Mouse (Mus musculus) embryonic facial prominence, embryonic 10.5 days (tissue): ENCODE results near the gene Rcor3. TPM values are rescaled to one million over a fixed set of nuclear protein-coding genes. Genes with fewer than 3 reads are reported as not detected.

ENCODE experiments used
- DNase-seq: peaks from one replicate; pipeline ENCODE4 v3.0.0-alpha.2; 2017; ENCODE audit warnings: low spot score
- H3K27ac ChIP-seq: fragments of 300-500 bp; sonication (generic); replicated peaks from 2 replicates; pipeline ENCODE4 v1.5.1; 2016; ENCODE audit warnings: mild to moderate bottlenecking
- H3K27me3 ChIP-seq: fragments of 300-500 bp; sonication (generic); replicated peaks from 2 replicates; pipeline ENCODE4 v1.6.1; 2016; ENCODE audit warnings: low read depth, mild to moderate bottlenecking; ENCODE audit not compliant: poor library complexity, severe bottlenecking
- H3K36me3 ChIP-seq: fragments of 300-500 bp; sonication (generic); replicated peaks from 2 replicates; pipeline ENCODE4 v1.6.1; 2016; ENCODE audit warnings: mild to moderate bottlenecking, moderate library complexity
- H3K4me1 ChIP-seq: fragments of 300-500 bp; sonication (generic); 2 replicates; pipeline ENCODE4 v1.6.1; 2016
- H3K4me3 ChIP-seq: fragments of 300-500 bp; sonication (generic); 2 replicates; pipeline ENCODE4 v1.5.1; 2016; ENCODE audit warnings: mild to moderate bottlenecking, moderate library complexity
- H3K9me3 ChIP-seq: fragments of 300-500 bp; sonication (generic); 2 replicates; pipeline ENCODE4 v1.6.1; 2016; ENCODE audit warnings: mild to moderate bottlenecking
- WGBS: fragments of 180-500 bp; shearing (Covaris S2); methylation state at CpG from one replicate; pipeline ENCODE4 v1.1.7; 2016; 5-methylcytosine and 5-hydroxymethylcytosine counted together
- polyA plus RNA-seq: library from polyadenylated mRNA; unstranded; fragments of >200 nt; fragmentation: Nextera tagmentation; extraction: Ambion mirVana; gene quantifications from 2 replicates; pipeline ENCODE4 v1.2.1, GENCODE M21; 2016

Gene Rcor3
- polyA plus RNA-seq, result 14.5 and 15.0 TPM in 2 replicates

DNA sequence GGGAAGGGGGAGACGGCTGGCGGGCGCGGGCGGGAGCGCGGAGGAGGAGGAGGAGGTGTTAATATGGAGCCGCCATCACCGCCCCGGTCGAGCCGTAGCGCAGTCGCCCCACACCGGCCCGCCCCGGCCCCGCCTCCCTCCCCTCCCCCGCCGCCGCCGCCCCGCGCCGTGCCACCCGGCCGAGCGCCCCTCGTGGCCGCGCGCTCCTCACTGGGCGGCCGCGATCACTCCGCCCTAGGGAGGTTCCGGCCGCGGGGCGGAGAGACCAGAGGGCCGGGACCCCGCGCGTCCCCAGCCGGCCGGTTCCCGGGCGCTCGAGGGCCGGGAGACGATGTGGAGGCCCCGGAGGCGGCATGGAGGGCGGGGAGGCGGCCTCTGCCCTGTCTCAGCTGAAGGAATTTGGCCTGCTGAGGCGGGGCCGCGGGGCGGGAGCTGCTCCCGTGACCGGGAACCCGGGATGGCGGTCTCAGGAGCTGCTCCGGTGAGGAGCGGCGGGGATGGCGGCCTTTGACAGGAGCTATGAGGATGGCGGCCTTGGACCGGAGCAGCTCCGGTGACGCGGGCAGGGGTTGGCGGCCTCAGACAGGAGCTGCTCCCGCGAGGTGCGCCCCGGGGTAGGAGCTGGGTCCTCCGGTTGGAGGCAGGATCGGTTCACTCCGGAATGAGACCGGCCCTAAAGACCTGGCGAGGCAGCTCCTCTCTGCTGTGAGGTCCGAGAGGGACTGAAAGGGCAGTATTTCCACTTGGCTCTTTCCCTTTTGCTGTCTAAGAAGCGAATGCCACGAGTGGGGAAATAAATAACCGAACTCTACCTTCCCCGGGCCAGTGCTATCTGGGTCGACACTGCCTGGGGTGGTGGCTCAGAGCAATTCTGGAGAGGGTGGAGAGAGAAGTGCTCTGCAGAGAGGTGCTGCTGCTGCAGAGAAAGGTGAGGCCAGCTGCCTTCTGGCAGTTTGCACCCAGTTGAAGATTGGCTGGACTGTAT is at the start of gene Rcor3:
TSS of gene Rcor3 (minus strand) at position 137 of the 985 bp plus-strand sequence.
- peak; percentile 87 for DNase-seq
- Histone ChIP-seq H3K9me3 (no peaks in the 10 kb centered on the region), H3K27me3 (no peaks in the 10 kb centered on the region), H3K27ac (peak within 1 kb of the TSS; percentile 98), H3K4me3 (peak within 1 kb of the TSS; percentile 89), H3K4me1 (peaks cover 18% of the 10 kb centered on the region), H3K36me3 (no peaks in the 10 kb centered on the region; the same call in 1 of the 2 replicates)
- WGBS, result under 1% methylated on average over 75 of the region's 88 CpGs

DNA sequence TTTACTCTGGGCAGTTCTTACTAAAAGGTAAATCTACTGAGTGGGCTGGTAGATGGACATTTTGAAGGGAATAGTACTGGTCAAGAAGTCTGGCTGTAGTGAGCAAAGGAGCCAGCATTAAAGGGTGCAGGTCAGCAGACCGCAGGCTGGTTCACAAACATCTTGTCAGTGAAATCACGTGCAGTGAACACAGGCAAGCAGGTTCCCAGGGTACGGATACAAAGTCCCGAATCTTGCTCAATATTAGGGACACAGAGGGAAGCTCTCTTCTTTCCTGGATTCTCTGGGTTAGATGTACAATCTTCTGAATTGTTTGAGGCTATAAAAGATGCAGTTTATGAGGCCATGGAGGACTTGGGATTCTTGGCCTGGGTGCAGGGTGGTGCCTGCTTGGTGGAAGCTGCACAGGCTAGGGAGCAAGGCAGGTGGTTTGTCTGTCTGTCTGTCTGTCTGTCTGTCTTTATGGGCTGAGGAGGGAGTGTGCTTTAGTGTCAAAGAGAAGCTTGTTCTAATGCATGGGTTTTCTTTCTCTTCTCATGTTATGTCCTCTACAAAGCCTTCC is 43.9 kb upstream of the Rcor3 start:
- no peaks in the 10 kb centered on the region for H3K36me3 ChIP-seq
- no peaks in the 10 kb centered on the region for H3K9me3 ChIP-seq
- DNase-seq, result no peak
- 83% methylated on average over 4 of the region's 4 CpGs for WGBS
- no peaks in the 10 kb centered on the region for H3K27me3 ChIP-seq
- H3K4me1 ChIP-seq, result no peaks in the 10 kb centered on the region
- no peak overlapping the region for H3K4me3 ChIP-seq
- no peak overlapping the region for H3K27ac ChIP-seq

DNA sequence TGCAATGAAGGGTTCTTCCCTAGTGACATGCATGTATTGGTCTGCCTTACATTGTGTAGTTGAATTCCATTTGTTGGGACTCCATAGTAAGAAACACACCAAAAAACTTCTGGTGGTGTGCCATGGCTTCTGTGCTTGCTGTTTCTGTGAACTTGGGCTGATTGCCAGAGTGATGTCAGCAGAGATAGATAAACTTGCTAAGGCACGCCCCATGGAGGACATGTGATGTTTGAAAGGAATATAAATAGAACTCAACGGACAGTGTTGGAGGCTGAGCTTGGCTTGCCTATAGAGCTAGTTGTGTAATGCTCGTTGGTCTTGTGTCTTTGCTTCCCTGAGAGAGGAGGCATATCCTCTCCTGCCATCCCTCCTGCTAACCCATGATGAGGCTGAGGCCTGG is 42.0 kb upstream of the Rcor3 start:
- 82% methylated on average over 3 of the region's 3 CpGs for WGBS
- DNase-seq, result no peak
- no peaks in the 10 kb centered on the region for H3K4me1 ChIP-seq
- H3K36me3 ChIP-seq, result no peaks in the 10 kb centered on the region
- no peaks in the 10 kb centered on the region for H3K27me3 ChIP-seq
- H3K4me3 ChIP-seq, result no peak overlapping the region
- H3K27ac ChIP-seq, result no peak overlapping the region
- no peaks in the 10 kb centered on the region for H3K9me3 ChIP-seq

DNA sequence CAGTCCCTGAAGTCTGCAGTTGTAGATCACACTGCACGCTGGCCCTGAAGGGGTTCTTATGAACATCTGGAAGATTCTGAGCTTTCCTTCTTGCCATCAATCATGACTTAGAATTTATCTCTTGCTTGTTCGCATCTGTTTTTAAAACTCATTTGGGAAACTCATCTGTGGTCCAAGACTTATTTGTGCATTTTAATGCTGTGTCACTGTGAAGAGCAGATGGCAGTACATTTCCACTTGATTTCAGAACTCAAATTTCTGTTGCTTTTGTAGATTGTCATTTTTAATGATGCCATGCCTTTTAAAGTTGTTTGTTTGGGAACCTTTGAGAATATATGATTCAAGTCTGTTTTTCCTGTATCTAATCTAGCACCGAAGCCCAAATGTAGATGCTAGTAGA is 33.6 kb upstream of the Rcor3 start:
- H3K4me3 ChIP-seq, result no peak overlapping the region
- no peaks in the 10 kb centered on the region for H3K27me3 ChIP-seq
- no peak overlapping the region for H3K27ac ChIP-seq
- DNase-seq, result no peak
- H3K4me1 ChIP-seq, result no peaks in the 10 kb centered on the region
- no peaks in the 10 kb centered on the region for H3K36me3 ChIP-seq
- WGBS, result 93% methylated on average over 3 of the region's 3 CpGs
- no peaks in the 10 kb centered on the region for H3K9me3 ChIP-seq

DNA sequence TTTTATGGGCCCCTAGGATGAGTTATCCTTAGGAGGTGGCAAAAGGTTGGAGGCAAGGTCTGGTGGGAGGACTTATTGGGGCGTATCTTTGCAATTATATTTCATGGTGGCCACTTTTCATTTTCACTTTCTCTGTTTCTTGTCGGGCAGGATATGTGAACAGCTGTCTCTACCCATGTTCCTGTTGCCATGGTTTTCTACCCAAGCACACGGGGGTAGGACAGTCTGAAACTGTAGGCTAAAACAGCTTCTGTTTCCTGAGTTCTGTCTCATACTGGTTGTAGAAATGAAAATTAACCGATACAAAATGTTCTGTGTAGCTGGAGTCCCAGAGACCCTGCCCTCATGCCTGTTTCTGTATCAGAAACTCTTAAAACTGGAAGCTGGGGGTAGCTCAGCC is 13.3 kb upstream of the Rcor3 start:
- H3K9me3 ChIP-seq, result no peaks in the 10 kb centered on the region
- 92% methylated on average over 4 of the region's 4 CpGs for WGBS

DNA sequence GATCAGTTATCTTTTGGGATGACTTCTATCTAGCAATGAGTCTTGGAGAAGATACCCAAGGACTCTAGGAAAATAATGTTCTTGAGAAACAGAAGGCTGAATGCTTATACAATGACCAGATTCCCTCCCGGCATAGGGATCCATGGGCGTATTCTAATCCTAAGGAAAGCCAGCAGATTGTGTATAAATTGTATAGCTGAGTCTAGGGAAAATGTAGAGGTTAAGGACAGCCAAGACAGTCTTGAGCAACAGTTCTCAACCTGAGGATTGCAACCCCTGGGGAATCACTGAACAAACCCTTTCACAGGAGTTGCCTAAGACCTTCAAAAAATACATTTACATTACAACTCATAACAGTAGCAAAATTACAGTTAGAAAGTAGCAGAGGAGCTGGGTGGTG is 2.5 kb upstream of the Rcor3 start:
- Histone ChIP-seq H3K27ac (no peak overlapping the region), H3K4me3 (no peak overlapping the region), H3K36me3 (no peaks in the 10 kb centered on the region), H3K4me1 (peaks cover 18% of the 10 kb centered on the region), H3K9me3 (no peaks in the 10 kb centered on the region), H3K27me3 (no peaks in the 10 kb centered on the region)
- DNase-seq, result no peak
- WGBS, result 94% methylated on average over 2 of the region's 2 CpGs

More for the DNA sequence above, 13.3 kb upstream of the Rcor3 start:
- Histone ChIP-seq H3K4me1 (no peaks in the 10 kb centered on the region), H3K4me3 (no peak overlapping the region), H3K27ac (no peak overlapping the region), H3K36me3 (no peaks in the 10 kb centered on the region), H3K27me3 (no peaks in the 10 kb centered on the region)
- no peak for DNase-seq

DNA sequence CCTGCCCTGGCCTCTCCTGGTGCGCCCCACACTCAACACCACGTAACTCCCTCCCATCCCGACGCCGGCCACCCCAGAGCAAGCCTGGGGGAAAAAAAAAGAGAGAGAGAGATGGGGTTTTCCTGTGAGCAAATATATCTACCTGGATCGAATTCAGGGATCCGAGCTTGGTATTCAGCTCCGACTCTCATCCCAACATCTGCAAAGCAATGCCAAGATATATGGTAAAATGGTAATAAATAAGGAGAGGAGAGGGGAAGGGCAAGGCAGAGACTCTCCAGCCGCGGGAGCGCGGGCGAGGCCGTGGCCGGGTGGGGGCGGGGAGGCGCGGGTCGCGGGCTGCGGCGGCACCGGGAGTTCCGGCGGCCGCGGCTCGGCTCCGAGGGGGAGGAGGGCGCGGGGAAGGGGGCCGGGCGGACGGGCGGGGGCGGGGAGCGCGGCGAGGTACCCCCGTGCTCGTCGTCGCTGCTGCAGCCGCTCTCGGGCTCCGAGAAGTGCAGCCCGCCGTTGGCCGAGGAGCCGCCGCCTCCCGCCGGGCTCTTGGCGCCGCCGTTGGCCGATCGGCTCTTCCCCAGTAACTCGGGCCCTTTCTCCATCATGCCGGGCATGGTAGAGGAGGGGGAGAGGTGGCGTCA is 454 bp downstream of the Rcor3 start:
- H3K4me1 ChIP-seq, result peaks cover 18% of the 10 kb centered on the region
- H3K27ac ChIP-seq, result peak overlapping the region; percentile 98
- peak overlapping the region; percentile 89 for H3K4me3 ChIP-seq
- H3K27me3 ChIP-seq, result no peaks in the 10 kb centered on the region
- no peaks in the 10 kb centered on the region; the same call in 1 of the 2 replicates for H3K36me3 ChIP-seq
- H3K9me3 ChIP-seq, result no peaks in the 10 kb centered on the region
- DNase-seq, result no peak
- WGBS, result 1% methylated on average over 58 of the region's 61 CpGs

DNA sequence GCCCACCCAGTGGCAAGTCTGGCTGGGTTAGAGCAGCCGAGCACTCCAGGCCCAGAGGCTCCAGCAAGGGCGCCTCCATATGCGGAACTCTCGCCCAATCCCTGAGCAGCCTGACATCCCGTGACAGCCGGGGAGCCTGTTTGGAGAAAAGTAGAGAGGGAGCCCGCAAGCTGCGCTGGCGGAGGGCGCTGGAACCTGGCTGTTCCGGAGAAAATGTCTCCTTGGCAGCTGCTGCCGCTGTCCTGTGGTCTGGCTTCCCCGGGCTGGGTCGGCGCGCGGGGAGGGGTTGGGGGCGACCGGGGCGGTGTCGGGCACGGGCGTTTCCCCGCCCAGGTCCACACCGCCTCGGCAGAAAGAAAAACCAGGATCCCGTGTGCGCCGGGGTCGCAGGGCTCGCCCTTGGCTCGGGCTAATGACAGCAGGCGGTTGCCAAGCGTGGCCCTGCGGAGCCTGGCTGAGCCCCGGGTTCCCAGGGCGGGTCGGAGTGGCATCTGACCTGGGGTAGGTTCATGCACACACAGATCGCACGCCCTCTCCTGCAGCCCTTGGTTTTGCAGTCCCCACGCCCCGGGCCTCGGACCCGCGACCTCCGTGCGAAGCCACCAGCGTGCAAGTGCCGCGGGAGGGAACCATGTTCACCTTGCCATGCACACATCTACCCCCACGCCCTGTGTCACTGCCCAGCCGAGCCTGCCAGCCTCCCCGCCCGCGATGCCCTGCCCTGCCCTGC is 1.1 kb downstream of the Rcor3 start:
- peak; percentile 88 for DNase-seq
- Histone ChIP-seq H3K36me3 (no peaks in the 10 kb centered on the region; the same call in 1 of the 2 replicates), H3K4me3 (peak overlapping the region; percentile 89), H3K4me1 (peaks cover 18% of the 10 kb centered on the region), H3K27me3 (no peaks in the 10 kb centered on the region), H3K9me3 (no peaks in the 10 kb centered on the region), H3K27ac (peak overlapping the region; percentile 98)
- WGBS, result under 1% methylated on average over 55 of the region's 55 CpGs

DNA sequence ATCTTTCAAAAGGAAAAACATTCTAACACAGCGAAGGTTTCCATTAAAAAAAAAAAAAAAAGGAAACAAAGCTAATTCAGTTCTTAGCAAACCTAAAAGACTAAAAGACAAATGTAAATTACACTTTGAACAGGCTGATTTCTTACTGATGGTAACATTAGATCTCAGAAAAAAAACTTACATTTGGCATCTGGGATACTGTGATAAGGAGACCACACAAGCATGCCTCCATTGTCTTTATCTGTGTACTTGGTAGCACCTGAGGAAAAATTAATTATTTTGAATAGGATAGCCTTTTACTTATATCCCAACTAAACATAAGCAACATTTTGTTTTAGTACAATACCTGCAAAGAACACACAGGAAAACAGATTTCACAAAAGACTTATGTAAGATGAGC is 7.7 kb downstream of the Rcor3 start:
- H3K4me3 ChIP-seq, result no peak overlapping the region
- H3K4me1 ChIP-seq, result no peaks in the 10 kb centered on the region
- H3K27me3 ChIP-seq, result no peaks in the 10 kb centered on the region
- no peaks in the 10 kb centered on the region for H3K9me3 ChIP-seq
- no peak overlapping the region for H3K27ac ChIP-seq
- DNase-seq, result no peak
- H3K36me3 ChIP-seq, result peaks cover 25% of the 10 kb centered on the region
- 96% methylated on average over 1 of the region's 1 CpGs for WGBS

DNA sequence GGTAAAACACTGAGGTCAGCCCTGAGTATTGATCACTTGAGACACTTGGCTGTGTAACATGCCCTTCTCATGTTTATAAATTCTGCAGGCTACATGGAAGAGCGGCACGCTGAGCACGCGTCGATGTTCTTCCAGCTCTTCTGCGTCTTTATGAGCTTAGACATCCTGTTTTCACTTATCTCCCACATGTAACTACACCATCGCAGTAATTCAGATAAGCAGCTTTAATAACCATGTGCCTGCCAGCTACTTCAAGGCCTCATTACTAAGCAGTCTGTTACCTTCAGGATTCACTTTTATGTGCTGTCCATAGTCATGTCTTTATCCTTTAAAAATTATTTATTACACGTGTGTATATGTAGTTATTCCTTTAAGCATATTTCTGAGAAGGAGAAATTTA is 9.5 kb downstream of the Rcor3 start:
- peaks cover 41% of the 10 kb centered on the region for H3K36me3 ChIP-seq
- H3K9me3 ChIP-seq, result no peaks in the 10 kb centered on the region
- no peak overlapping the region for H3K27ac ChIP-seq
- DNase-seq, result no peak
- no peak overlapping the region for H3K4me3 ChIP-seq
- H3K4me1 ChIP-seq, result no peaks in the 10 kb centered on the region
- WGBS, result 94% methylated on average over 8 of the region's 8 CpGs
- no peaks in the 10 kb centered on the region for H3K27me3 ChIP-seq

DNA sequence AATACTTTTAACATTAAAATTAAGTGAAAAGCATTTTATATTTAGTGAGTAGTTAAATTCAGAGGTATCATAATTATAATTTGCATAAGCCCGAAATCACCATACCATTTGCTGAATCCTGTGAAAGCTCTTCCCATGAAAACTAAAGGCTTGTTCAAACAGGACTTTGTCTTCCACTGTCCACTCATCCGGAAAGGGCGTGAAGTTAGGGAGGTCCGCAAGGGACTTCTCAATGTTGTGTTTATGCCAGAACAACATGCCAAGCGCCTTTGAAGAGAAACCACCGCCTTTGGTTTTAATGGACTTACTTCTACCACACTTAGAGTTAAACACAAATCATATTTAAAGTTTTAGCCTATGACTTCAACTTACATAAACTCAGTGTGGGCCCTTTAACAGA is 12.1 kb downstream of the Rcor3 start:
- Histone ChIP-seq H3K27ac (no peak overlapping the region), H3K27me3 (no peaks in the 10 kb centered on the region), H3K9me3 (no peaks in the 10 kb centered on the region), H3K4me3 (no peak overlapping the region), H3K36me3 (peaks cover 64% of the 10 kb centered on the region), H3K4me1 (no peaks in the 10 kb centered on the region)
- no peak for DNase-seq
- WGBS, result 95% methylated on average over 6 of the region's 6 CpGs

DNA sequence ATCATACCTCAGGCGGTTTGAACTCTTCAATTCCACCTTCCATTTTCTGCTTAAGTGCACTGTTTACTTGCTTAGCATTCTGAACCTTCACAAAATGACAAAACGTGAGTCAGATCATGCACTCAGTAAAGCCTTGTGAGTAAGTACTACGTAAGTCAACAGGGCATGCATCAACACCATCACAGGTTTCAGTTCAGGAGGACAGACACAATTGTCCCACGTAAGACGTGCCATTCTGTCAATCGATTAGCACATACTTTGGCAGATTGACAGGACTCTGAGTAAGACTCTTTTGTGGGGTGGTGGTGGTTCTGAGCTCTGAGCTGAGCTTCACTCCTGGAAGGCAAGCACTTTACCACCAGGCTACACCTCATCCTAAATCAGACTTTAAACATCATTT is 21.6 kb downstream of the Rcor3 start:
- no peaks in the 10 kb centered on the region for H3K4me1 ChIP-seq
- no peak overlapping the region for H3K4me3 ChIP-seq
- peaks cover 91% of the 10 kb centered on the region for H3K36me3 ChIP-seq
- H3K9me3 ChIP-seq, result no peaks in the 10 kb centered on the region
- 91% methylated on average over 6 of the region's 6 CpGs for WGBS
- H3K27me3 ChIP-seq, result no peaks in the 10 kb centered on the region
- DNase-seq, result no peak
- no peak overlapping the region for H3K27ac ChIP-seq
